Mouse (Mus musculus): ENCODE results near the gene Gstp2.

DNA sequence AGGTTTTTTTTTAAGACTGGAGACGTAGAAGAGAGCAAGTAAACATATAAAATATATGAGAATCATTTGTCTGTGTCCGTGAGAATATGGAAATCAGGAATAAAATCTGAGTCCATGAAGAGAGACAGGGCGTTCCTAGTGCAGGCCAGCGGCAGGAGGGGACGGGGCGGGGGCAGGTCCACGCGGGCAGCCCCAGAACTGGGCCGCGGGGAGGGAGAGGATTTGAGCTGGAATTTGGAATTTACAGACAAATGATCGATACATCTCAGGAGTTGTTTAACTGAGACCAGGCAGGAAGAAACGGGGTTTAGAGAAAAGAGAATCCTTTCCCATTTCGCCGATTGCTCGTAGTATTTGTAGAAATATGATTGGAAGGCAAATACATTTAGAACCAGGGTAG lies 24.5 kb upstream of the Gstp2 start:
- no peak for TF ChIP-seq CTCF (IDR thresholded peaks at IDR 0.05; ENCODE audit: insufficient read depth, low read length)
- TF ChIP-seq POLR2A (IDR thresholded peaks at IDR 0.05; ENCODE audit: borderline replicate concordance, extremely low read depth, low read depth, low read length), result no peak
